Mouse (Mus musculus) ovary, adult 18-20 months (tissue): Measurements from ENCODE around the gene Cpne1.

ENCODE experiments used
- DNase-seq: peaks from one replicate; pipeline ENCODE4 v3.0.0; 2022; ENCODE audit warnings: low spot score, mixed read lengths

Gene Cpne1

GRCm38 (mm10) chr2:156079674-156080073 lies 32.1 kb downstream of the Cpne1 start:
- no peak for DNase-seq

DNA sequence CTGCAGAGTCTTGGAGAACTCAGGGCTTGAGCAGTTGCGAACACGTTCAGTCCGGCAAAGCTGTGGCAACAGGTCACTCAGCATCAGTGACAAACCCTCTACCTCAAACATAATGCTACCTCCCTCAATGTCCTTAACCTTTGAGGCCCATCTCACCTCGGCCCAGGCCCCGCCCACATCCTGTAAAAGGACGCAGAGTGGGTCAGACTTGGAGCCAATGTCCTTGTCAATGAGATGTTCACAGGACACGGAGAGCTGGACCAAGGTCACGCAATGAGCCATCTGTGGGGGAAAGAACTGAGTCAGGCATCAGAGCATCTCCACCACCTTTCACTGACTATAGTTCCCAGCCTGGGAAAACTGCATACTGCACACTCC lies 32.6 kb downstream of the Cpne1 start:
- no peak for DNase-seq

- no peak for DNase-seq
These were observed 33.2 kb downstream of the Cpne1 start for GRCm38 (mm10) chr2:156078421-156079182.

- no peak for DNase-seq
These were observed 34.3 kb downstream of the Cpne1 start for GRCm38 (mm10) chr2:156077461-156077860.

GRCm38 (mm10) chr2:156073725-156074124 lies 38.0 kb downstream of the Cpne1 start:
- no peak for DNase-seq

- no peak for DNase-seq
These were observed 40.5 kb downstream of the Cpne1 start for GRCm38 (mm10) chr2:156071236-156071635.

DNA sequence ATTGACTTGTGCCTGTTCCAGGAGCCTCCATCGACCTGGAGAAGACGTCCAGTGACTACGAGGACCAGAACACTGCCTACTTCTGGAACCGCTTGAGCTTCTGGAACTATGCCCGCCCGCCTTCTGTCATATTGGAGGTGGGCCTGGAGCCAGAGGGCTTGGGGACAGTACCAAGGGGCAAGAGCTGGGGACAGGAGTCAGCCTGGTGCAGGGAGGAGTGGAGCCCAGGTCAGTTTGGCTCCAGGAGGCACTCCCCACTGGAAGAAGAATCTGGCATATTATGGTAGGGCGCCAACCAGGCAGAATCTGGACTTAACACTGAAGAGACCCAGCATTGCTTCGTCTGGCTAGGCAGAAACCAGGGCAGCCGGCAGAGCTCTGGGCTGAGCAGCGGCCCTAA lies 43.8 kb downstream of the Cpne1 start:
- DNase-seq: no peak

- DNase-seq: no peak
These were observed 45.6 kb downstream of the Cpne1 start for GRCm38 (mm10) chr2:156066126-156066525.

GRCm38 (mm10) chr2:156065099-156066041 lies 46.4 kb downstream of the Cpne1 start, which contains the start of gene Spag4:
TSS of gene Spag4 (plus strand) at chr2:156065175.
- DNase-seq: peak; percentile 63

DNA sequence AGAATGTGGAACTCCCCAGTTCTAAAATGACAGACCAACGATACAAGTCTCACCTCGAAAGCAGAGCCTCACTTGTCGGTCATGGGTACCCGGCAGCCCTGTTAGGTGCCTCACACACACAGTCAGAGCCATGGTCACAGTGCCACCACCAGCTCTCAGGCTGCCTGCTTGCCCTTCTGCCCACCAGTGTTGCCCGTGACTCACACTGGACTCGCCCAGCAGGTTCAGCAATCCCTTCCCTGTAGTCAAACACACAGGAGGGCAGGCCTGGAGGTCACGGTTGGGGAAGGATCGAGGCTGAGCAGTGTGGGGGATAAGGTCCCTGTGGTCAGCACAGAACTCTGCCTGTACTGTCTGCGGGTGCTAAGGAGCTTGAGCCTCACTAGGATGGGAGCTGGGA lies 58.9 kb downstream of the Cpne1 start, which contains the start of gene Fer1l4:
Fer1l4 (minus strand) TSS at position 132 of the 400 bp plus-strand sequence.
- DNase-seq: no peak

DNA sequence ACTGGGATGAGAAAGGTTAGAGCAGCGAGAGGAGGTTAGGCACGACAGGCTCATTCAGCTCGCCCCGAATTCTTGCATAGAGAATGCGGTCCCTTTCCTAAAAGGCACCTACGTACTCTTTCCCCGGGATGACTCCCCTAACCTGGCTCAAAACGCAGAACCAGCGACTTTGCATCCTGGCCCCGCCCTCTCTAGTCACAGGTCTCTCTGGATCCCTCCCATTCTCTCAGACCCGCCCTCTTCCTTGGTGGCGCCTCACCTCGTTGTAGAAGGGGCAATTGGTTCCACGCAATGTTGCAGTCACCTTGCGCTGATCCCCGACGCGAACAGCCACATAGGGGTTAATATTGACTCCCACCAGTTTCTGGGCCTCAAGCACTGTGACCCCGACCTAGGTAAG lies 63.8 kb downstream of the Cpne1 start:
- DNase-seq: no peak

DNA sequence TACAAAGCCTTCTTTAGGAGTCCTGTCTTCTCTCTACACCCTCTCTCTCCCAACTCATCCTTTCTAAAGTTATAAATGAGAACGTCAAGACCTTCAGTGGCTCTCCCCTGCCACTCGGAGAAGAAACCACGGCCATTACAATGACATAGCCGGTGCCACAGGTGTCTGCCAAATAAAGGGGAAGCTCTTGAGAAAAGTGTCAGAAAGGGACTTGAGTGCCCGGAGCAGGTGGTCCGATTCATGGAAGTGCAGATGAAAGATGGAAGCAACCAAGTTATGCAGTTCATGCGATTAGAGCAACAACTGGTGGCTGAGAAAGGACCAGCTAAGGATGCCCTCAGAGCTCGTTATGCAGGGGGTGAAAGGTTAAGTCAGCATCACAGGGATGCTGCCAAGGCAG lies 68.9 kb downstream of the Cpne1 start:
- DNase-seq: no peak

GRCm38 (mm10) chr2:156039390-156039789 lies 72.4 kb downstream of the Cpne1 start:
- DNase-seq: no peak

DNA sequence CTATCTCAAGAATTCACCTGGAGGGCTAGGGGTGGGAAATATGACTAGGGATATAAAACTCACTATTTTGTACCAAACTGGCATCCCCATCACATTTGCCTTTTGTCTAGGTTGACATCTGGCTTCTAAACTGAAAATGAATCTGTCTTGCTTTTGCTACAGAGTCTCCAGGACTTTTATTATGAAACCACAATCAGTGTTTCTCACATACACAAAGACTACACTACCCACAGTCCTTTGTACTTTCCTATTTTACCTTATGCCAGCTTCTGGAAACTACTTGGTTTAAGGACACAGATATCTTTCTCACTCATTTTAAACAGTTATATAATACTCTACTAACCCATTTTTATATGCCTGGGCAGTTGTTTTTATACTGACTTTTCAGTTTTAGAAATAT lies 86.3 kb downstream of the Cpne1 start:
- DNase-seq: no peak
